In the genomic region with DNA sequence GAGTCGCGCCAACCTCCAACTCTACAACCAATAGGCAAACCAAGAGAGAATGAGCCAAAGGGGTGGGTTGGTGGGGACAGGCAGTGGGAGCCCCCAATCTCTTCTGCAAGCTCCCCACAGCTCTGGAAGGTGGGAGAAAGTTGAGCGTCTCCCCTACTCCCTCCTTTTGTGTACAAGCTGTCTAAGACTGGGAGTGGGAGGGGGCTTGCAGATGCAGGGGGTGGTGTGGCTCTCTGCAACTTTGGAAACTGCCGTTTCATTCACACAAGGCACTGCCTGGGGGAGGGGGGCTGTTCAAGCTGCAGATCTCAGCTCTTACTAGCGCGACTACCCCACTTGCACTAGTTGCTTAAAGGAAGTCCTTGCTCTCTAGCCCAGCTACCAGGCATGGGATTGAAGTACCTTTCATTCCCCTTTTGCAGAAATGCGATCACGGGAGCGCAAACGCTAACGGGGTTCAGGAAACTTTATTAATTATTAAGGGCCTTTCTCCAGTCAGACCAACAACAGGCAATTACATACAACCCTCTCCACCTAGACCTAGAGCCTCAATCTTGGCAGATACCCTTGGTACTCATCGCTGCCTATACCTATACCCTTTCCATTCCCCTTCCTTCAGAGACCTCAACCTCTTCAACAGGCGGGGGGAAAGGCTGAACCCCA, we compare ENCODE assay signal across 8 mouse cellular contexts. TPM values are rescaled to one million over a fixed set of nuclear protein-coding genes. Genes with fewer than 3 reads are reported as not detected.
A peak's percentile ranks its signal among the peaks of the same experiment; 100 is the strongest.
DNase-seq lines count a peak whose midpoint lies in the region; ATAC-seq and TF ChIP-seq lines count a peak whose summit lies in the region.

No protein-coding gene starts in this region.

- no peak for TF ChIP-seq CTCF in lung, embryonic 14.5 days (IDR thresholded peaks at IDR 0.05; ENCODE audit: low read depth)

- DNase-seq in lung, embryonic 14.5 days, result peak; percentile 66
- DNase-seq in lung, adult 18-20 months, result no peak
- DNase-seq in embryonic facial prominence, embryonic 11.5 days (ENCODE audit: low spot score), result peak; percentile 79
- peak; percentile 10 to 20 for DNase-seq in heart, postnatal 14 days
- DNase-seq in layer of hippocampus, adult 9-11 months, result peak; percentile 18
- peak; percentile 55 for DNase-seq in mesoderm, embryonic 11.5 days (ENCODE audit: low read depth, low spot score)
- DNase-seq in spleen, postnatal 36 days (ENCODE audit: low spot score in 2 of 2), result no peak

- under 1% methylated on average over 13 of the region's 13 CpGs for WGBS in lung, embryonic 14.5 days
- WGBS in embryonic facial prominence, embryonic 11.5 days, result 0% methylated on average over 13 of the region's 13 CpGs
- under 1% methylated on average over 13 of the region's 13 CpGs for WGBS in stomach, embryonic 15.5 days

- H3K9me3 ChIP-seq in lung, embryonic 14.5 days (ENCODE audit: low read depth, low read length), result no peaks in the 10 kb centered on the region
- no peaks in the 10 kb centered on the region for H3K9me3 ChIP-seq in embryonic facial prominence, embryonic 11.5 days (replicated peaks; ENCODE audit: control insufficient read depth, low read length)
- H3K9me3 ChIP-seq in stomach, embryonic 15.5 days, result no peaks in the 10 kb centered on the region

- peak overlapping the region; percentile 77 for H3K4me3 ChIP-seq in lung, embryonic 14.5 days (ENCODE audit: low read depth, low read length)
- H3K4me3 ChIP-seq in embryonic facial prominence, embryonic 11.5 days (ENCODE audit: low read depth, low read length), result peak overlapping the region; percentile 90
- H3K4me3 ChIP-seq in stomach, embryonic 15.5 days (replicated peaks), result peak overlapping the region; percentile 81

- H3K4me2 ChIP-seq in lung, embryonic 14.5 days, result peak overlapping the region; percentile 91
- H3K4me2 ChIP-seq in embryonic facial prominence, embryonic 11.5 days (ENCODE audit: low read depth, low read length), result peak overlapping the region; percentile 94
- peak overlapping the region; percentile 89 for H3K4me2 ChIP-seq in stomach, embryonic 15.5 days

- no peaks in the 10 kb centered on the region; the same call in 1 of the 2 replicates for H3K4me1 ChIP-seq in lung, embryonic 14.5 days (ENCODE audit: insufficient read depth)
- H3K4me1 ChIP-seq in embryonic facial prominence, embryonic 11.5 days (ENCODE audit: control insufficient read depth, insufficient read depth, low read length), result peaks cover 5% of the 10 kb centered on the region
- peaks cover 14% of the 10 kb centered on the region for H3K4me1 ChIP-seq in stomach, embryonic 15.5 days

- peaks cover 28% of the 10 kb centered on the region for H3K36me3 ChIP-seq in lung, embryonic 14.5 days (ENCODE audit: insufficient read depth)
- H3K36me3 ChIP-seq in embryonic facial prominence, embryonic 11.5 days (replicated peaks; ENCODE audit: control insufficient read depth, insufficient read depth, low read depth, low read length), result peaks cover 9% of the 10 kb centered on the region
- H3K36me3 ChIP-seq in stomach, embryonic 15.5 days, result 0 out of 2 replicates have a peak, but pooled peaks cover 4% of the 10 kb centered on the region

- intact Hi-C loops in heart, postnatal 14 days (cut with DNase I), result loop anchor here (5.0 to 10.0 kb wide), 3 partner anchors 158 to 616 kb away; no protein-coding TSS in a partner anchor

- H3K9ac ChIP-seq in lung, embryonic 14.5 days, result peak overlapping the region; percentile 88
- peak overlapping the region; percentile 96 for H3K9ac ChIP-seq in embryonic facial prominence, embryonic 11.5 days (replicated peaks; ENCODE audit: low read length)
- peak overlapping the region; percentile 56 for H3K9ac ChIP-seq in stomach, embryonic 15.5 days

- H3K27ac ChIP-seq in lung, embryonic 14.5 days (ENCODE audit: low read depth), result peak overlapping the region; percentile 88
- peak overlapping the region; percentile 91 for H3K27ac ChIP-seq in embryonic facial prominence, embryonic 11.5 days (replicated peaks; ENCODE audit: low read depth, low read length)
- peak overlapping the region; percentile 85; the same call in 1 of the 2 replicates for H3K27ac ChIP-seq in stomach, embryonic 15.5 days

- ATAC-seq in lung, embryonic 14.5 days (ENCODE audit: insufficient read depth), result no peak; the same call in 1 of the 2 replicates
- 0 out of 2 replicates have a peak, but pooled peaks have one; percentile 31 for ATAC-seq in embryonic facial prominence, embryonic 11.5 days (replicated peaks; ENCODE audit: insufficient number of reproducible peaks, low FRiP score, low TSS enrichment, low read depth)
- ATAC-seq in stomach, embryonic 15.5 days (ENCODE audit: insufficient read depth, low FRiP score, low read depth), result no peak

- no peaks in the 10 kb centered on the region for H3K27me3 ChIP-seq in lung, embryonic 14.5 days (ENCODE audit: insufficient read depth, low read length)
- H3K27me3 ChIP-seq in embryonic facial prominence, embryonic 11.5 days (ENCODE audit: control insufficient read depth, insufficient read depth, low read length), result no peaks in the 10 kb centered on the region
- H3K27me3 ChIP-seq in stomach, embryonic 15.5 days (replicated peaks), result no peaks in the 10 kb centered on the region

RNA-seq across cellular contexts. Expression of gene Mycn, which starts 1.1 kb away (rescaled TPM):
- 64.2 and 70.7 TPM in 2 replicates for polyA plus RNA-seq in lung, embryonic 14.5 days (2014; fragmentation: Nextera tagmentation; extraction: Ambion mirVana)
- 93.9 and 97.6 TPM in 2 replicates for polyA plus RNA-seq in embryonic facial prominence, embryonic 11.5 days (2014; fragmentation: Nextera tagmentation; extraction: Ambion mirVana)
- total RNA-seq in heart, postnatal 14 days (2021), result 1 to 10 TPM; 3.5 to 7.6 TPM
- 45.7 and 52.6 TPM in 2 replicates for polyA plus RNA-seq in stomach, embryonic 15.5 days (2015; fragmentation: Nextera tagmentation; extraction: Ambion mirVana)

Comparison
In these comparisons a context has a peak if more than half of its experiments do, and no peak if none do; other contexts are left out.
1. DNase-seq: peak in lung, embryonic 14.5 days (single experiment), embryonic facial prominence, embryonic 11.5 days (single experiment), heart, postnatal 14 days (2 of 2), layer of hippocampus, adult 9-11 months (single experiment) and mesoderm, embryonic 11.5 days (single experiment); none in lung, adult 18-20 months (0 of 2) and spleen, postnatal 36 days (0 of 2).
2. Peak in every context shown above with its lines, with median percentiles within 50 percentile points of each other: H3K27ac ChIP-seq, H3K4me2 ChIP-seq, H3K4me3 ChIP-seq and H3K9ac ChIP-seq.